Mouse (Mus musculus): Measurements from ENCODE around the gene Eif4enif1.
"Not testable (repeated sequence)": the region's sequence is repeated elsewhere in the genome, so short reads cannot be mapped to it uniquely, and the experiment has no call there.

Gene Eif4enif1

GRCm38 (mm10) chr11:3180510-3181160 is 21.6 kb upstream of the Eif4enif1 start:
- not testable (repeated sequence) for DNase-seq (ENCODE audit: extremely low read depth, insufficient read length, low spot score)

DNA sequence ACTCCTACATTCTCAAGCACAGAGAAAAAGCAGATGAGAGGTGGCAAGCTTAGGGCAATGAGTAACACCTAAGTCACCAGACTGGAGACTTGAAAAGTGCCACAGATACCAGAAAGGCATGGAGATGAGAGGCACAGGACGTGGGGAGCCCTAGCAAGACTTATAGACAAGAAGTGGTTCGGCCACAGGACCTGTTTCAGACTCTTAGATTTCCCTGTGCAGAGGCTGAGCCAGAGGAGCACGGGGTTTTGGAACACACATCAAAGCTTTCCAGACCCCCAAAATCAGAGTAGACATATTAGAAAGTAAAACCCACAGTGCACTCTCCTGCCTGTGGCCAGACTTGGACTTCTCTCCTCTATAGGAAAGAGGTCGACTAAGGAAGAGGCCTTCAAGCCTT is 20.9 kb upstream of the Eif4enif1 start:
- peak; percentile 52 for DNase-seq (ENCODE audit: extremely low read depth, insufficient read length, low spot score)

DNA sequence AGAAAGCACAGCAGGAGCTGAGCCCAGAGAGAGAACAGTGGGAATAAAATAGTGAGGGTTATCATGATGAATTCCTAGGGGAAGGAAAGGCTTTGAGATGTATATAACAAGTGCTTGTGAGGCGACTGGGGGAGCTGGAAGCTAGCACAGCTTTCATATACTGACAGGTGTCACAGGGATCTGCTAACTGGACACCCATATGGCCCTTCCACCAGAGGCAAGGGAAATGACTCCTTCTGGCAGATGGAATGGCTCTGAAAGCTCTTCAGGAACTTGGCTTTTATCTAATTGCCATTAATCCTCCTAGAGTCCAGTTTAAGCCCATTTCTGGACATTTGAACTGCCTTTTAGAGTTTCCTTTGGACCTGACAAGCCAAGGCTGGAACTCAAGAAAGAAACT is 20.2 kb upstream of the Eif4enif1 start:
- DNase-seq (ENCODE audit: extremely low read depth, insufficient read length, low spot score) = not testable (repeated sequence)

GRCm38 (mm10) chr11:3182707-3183106 is 19.5 kb upstream of the Eif4enif1 start:
- not testable (repeated sequence) for DNase-seq (ENCODE audit: extremely low read depth, insufficient read length, low spot score)

DNA sequence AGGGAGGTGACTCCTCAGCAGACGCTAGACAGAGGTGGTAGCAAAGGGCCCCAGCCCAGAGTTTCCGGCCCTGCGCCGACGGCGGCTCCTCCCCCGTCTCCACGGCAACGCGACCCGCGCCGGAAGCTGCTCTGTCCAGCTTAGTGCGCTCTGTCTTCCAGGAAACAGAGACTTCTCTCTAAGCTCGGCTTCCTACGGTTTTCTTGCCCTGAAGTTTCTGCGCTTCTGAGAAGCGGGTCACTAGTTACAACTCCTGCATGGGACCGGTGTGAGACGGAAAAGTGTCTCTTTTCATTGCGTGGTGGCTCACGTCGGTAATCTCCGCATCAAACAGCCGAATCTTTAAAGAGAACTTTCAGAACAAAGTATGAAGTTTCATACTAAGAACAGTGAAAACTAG is 8.8 kb upstream of the Eif4enif1 start, which contains the start of gene Sfi1:
Gene Sfi1 (minus strand): TSS at position 101 of the 400 bp plus-strand sequence.
- DNase-seq (ENCODE audit: extremely low read depth, insufficient read length, low spot score) = no peak

- not testable (repeated sequence) for DNase-seq (ENCODE audit: extremely low read depth, insufficient read length, low spot score)
These were observed 1.6 kb upstream of the Eif4enif1 start for GRCm38 (mm10) chr11:3200636-3201035.

GRCm38 (mm10) chr11:3201326-3202230 is 614 bp upstream of the Eif4enif1 start:
- DNase-seq (ENCODE audit: extremely low read depth, insufficient read length, low spot score) = no peak

DNA sequence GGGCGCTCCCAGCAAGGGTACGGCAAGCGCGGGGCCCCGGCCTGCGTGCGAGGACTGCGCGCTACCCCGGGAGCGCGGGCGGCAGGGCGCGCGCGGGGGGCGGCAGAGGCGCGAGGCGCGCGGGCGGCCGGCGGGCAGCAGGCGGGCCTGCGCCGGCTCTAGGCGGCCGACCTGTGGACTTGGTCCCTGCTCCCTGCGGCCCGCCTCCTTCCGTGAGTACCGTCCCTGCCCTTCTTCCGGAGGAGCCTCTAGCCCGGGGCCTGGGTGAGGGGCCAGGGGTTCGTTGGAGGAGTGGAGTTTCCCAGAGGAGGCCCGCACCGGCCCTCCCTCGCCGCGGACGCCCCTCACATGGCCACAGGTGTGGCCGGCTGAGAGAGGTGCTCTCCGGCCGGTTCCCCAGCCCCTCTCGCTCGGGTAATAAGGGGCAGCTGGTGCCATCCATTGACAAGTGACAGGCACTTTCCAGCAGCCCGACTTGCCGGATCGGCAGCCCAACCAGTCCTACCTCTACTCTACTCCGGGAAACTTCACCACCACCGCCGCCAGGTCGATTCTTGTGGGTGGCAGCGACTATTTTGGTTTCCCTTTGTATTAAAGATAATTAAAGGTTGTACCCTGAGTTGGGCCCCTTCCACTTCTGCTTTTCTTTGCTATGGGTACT is 719 bp downstream of the Eif4enif1 start:
- peak; percentile 76 for DNase-seq (ENCODE audit: extremely low read depth, insufficient read length, low spot score)

DNA sequence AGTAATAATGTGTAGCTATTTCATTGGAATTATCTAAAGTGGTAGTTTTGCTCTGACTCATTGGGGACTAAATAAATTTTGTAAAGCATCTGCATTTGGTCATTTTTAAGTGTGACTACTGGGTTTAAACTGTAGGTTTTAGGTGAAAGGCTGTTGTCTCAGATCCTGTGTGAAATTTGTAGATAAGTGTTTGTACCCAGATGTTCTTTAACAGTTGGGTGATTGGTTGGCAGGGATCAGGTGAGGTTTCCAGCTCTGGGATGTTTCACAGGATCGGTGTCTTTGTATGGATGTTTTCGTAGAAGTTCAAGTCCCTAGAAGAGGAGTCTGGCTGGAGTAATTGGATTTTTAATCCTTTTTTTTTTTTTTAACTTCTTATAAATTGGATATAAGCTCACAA is 1.6 kb downstream of the Eif4enif1 start:
- DNase-seq (ENCODE audit: extremely low read depth, insufficient read length, low spot score) = no peak

DNA sequence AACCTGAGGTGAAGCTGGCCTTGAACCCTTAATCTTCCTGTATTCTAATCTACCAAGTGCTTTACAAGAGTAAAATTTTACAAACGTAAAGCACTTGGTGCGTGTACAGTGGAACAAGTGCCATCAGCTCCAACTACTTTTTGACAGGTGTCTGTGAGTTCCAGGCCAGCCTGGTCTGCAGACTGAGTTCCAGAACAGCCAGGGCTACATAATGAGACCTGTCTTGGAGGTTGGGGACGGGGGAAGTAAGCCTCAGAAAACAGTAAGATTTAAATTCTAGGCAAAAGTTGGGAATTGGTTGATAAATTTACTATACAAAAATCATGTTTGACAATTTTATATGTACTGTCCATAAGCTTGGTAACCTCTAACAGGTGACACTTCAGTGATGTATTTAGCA is 3.0 kb downstream of the Eif4enif1 start:
- DNase-seq (ENCODE audit: extremely low read depth, insufficient read length, low spot score) = no peak

GRCm38 (mm10) chr11:3206783-3207182 is 4.6 kb downstream of the Eif4enif1 start:
- DNase-seq (ENCODE audit: extremely low read depth, insufficient read length, low spot score) = no peak

DNA sequence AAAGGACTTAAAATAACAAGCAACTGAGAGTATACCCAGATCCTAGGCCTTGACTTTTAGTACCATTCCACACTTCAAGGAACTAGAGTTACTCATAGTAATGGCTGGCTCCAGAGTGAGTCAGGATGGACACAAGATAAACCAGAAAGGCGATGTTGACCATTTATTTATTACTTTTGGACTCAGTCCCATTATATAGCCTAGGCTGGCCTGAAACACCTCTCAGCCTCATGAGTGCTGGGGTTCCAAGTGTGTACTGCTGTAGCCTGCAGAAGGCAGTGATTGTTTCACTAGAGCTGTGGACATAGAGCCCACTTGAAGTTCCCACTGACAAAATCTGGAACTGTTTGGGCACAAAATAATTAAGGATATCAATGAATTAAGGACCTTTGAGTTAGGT is 10.3 kb downstream of the Eif4enif1 start:
- DNase-seq (ENCODE audit: extremely low read depth, insufficient read length, low spot score) = no peak

- DNase-seq (ENCODE audit: extremely low read depth, insufficient read length, low spot score) = no peak
These were observed 20.9 kb downstream of the Eif4enif1 start for GRCm38 (mm10) chr11:3223105-3223504.

DNA sequence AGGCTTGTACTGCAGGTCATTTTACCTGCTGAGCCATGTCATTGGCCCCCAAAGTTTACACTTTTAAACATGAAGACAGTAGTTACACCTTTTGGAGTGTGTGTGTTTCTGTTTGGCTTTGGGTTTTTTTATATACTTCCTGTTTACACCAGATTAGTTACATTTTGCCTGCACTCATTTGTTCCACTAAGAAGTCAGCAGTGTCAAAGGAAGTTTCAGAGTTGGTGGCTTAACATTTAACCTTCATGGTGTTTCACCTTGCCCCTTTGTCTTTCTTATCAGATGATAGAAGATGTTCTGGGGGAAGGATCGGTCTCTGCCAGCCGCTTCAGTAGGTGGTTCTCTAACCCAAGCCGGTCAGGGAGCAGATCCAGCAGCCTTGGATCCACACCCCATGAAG is 24.9 kb downstream of the Eif4enif1 start:
- no peak for DNase-seq (ENCODE audit: extremely low read depth, insufficient read length, low spot score)

GRCm38 (mm10) chr11:3232248-3232647 is 30.1 kb downstream of the Eif4enif1 start:
- no peak for DNase-seq (ENCODE audit: extremely low read depth, insufficient read length, low spot score)

DNA sequence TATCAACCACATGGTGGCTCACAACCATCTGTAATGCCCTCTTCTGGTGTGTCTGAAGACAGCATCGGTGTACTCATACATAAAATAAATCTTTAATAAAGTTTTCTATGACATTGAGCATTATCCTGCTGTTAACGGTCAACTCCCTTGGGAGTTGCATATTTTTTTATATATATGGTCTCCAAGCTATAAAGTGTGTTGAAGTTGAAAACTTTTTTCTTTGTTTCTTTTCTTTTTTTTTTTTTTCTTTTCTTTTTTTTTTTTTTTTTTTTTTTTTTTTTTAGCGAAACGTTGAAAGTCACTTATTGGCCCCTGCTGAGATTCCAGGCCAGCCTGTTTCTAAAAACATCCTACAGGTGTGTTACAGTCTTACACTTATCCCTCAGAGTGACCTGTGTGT is 31.5 kb downstream of the Eif4enif1 start:
- no peak for DNase-seq (ENCODE audit: extremely low read depth, insufficient read length, low spot score)

DNA sequence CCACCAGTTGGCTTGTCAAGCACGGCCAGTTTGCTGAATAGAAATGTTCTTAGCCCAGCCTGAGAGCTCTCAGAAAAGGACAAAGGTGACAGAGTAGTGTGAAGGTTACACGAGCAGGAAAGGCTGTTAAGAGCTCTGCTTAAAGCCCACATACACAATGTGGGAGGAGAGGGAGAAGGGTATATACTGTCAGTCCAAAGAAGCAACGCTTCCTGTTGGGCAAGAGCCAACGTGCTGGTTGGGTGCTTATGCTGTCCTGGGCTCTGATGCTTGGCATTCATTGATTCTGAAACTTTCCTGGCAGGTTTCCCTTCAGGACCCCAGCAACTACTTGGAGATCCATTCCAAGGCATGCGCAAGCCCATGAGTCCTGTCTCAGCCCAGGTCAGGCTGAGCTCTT is 33.1 kb downstream of the Eif4enif1 start:
- no peak for DNase-seq (ENCODE audit: extremely low read depth, insufficient read length, low spot score)

GRCm38 (mm10) chr11:3242395-3242794 is 40.2 kb downstream of the Eif4enif1 start:
- no peak for DNase-seq (ENCODE audit: extremely low read depth, insufficient read length, low spot score)

DNA sequence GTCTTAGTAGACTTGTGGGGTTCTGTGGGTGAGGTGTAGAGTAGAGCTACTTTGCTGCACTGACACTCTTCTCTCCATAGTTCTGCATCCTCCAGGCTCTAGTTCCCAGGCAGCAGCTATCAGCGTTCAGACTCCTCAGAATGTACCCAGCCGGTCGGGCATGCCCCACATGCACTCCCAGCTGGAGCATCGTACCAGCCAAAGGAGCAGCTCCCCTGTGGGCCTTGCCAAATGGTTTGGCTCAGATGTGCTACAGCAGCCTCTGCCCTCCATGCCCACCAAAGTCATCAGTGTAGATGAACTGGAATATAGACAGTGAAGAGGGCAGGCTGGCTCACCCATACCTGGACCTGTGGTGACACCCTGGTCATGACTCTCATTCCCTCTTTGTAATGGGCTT is 41.6 kb downstream of the Eif4enif1 start:
- no peak for DNase-seq (ENCODE audit: extremely low read depth, insufficient read length, low spot score)

GRCm38 (mm10) chr11:3247387-3247786 is 45.2 kb downstream of the Eif4enif1 start:
- DNase-seq (ENCODE audit: extremely low read depth, insufficient read length, low spot score) = no peak

DNA sequence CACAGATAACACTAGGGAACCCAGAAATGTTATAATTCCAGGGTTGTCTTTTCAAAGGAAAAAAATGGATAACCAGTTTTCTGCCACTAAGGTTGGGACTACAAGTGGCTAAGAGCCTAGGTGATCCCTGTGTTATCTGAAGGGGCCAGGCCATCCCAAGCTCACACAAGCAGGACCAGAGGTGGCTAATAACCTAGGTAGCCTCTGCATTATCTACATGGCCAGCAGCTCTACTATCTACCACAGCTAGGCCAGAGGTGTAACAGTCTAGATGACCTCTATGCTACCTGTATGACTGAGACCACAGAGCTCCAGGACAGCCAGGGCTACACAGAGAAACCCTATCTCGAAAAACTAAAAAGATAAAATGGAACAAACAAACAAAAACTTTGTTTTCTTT is 57.3 kb downstream of the Eif4enif1 start:
- no peak for DNase-seq (ENCODE audit: extremely low read depth, insufficient read length, low spot score)
